Mouse (Mus musculus) lung, adult 2 months (tissue): ENCODE measurements at regions not wholly inside any gene's neighbourhood (a gene's known extent, or its start where the extent isn't known, plus 50 kb on each side); places are given as distances from the start of the nearest gene placed in this dataset.

Experiments
- CTCF ChIP-seq: fragments of 200-500 bp; IDR thresholded peaks from 2 replicates; pipeline ENCODE4 v1.5.1; 2011; ENCODE audit warnings: mild to moderate bottlenecking, low read length, control low read depth; ENCODE audit not compliant: insufficient read depth
- POLR2A ChIP-seq: fragments of 200-500 bp; IDR thresholded peaks from 2 replicates; pipeline ENCODE4 v1.6.1; 2011; ENCODE audit warnings: low read depth, mild to moderate bottlenecking, control low read depth, low read length, borderline replicate concordance; ENCODE audit errors: extremely low read depth

DNA sequence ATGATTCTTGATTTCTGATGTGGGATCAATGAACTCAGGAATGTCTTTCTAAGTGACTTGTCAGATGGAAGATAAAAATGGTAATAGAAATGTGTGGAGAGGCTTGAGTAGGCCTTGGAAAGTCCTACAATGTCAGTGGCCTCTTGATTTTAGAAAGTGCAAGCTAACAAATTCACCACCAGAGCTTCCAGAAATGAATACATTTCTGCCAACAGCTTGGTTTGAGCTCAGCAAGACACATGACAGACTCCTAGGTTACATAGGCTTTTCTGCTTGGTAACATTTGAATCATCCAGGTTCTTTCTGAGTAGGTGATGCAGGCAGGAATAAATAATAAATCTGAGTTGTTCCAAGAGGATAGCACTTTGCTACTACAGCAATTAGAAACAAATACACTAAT lies 764.2 kb upstream of the Lrrn3 start:
- no peak for TF ChIP-seq CTCF
- no peak for TF ChIP-seq POLR2A
